Mouse (Mus musculus): ENCODE results near the gene Icam4.

Gene Icam4

DNA sequence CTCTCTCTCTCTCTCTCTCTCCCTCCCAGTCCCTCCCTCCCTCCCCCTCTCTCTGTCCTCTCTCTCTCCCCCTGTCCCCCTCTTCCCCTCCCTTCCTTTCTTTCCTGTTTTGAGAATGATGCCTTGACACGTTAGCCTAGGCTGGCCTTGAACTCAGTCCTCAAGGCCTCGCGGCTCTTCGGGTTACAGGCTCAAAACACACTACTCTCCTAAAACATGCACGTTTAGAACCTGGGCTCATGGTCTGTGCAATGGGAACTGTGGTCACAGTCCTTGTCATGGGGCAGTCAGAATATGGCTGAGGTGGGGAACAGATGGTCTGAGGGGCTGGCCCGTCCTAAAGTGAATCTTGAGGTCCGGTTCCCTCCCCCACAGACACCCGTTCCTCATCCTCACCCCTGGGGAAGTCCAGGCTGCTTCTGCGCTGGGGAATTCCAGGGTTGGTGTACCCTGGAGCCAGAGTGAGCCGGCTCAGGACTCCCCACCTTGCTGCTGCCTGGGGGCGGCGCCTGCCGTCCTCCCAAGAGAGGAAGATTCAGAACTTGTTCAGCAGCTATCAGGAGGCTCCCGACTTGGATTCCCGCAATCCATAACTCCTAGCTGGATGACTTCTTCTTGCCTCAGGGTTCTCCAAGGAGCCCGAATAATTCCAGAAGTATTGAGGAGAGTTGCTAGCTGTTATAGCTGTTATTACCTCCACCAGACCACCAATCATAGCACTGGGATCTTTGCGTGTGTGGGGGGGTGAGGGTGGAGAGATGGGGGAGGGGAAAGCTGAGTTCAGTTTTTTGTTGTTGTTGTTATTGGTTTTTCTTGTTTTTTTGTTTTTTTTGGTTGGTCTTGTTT, 12.6 kb upstream of the Icam4 start:
- H3K27me3 ChIP-seq (ENCODE audit: insufficient read depth, low read length), result no peaks in the 10 kb centered on the region
- TF ChIP-seq POU5F1 (IDR thresholded peaks at IDR 0.05; ENCODE audit: borderline replicate concordance, low read length) (no peak), NANOG (IDR thresholded peaks at IDR 0.05; ENCODE audit: borderline replicate concordance, low read length) (no peak), CTCF (conservative IDR thresholded peaks at IDR 0.05; ENCODE audit: low read length) (no peak)
- H3K36me3 ChIP-seq (ENCODE audit: insufficient read depth, low read length), result peaks cover 45% of the 10 kb centered on the region
- no peaks in the 10 kb centered on the region for H3K9me3 ChIP-seq (ENCODE audit: low read length)
- H3K4me1 ChIP-seq (replicated peaks; ENCODE audit: low read depth, low read length), result peaks cover 74% of the 10 kb centered on the region
- H3K4me3 ChIP-seq (replicated peaks; ENCODE audit: low read length), result peak overlapping the region; percentile 89

DNA sequence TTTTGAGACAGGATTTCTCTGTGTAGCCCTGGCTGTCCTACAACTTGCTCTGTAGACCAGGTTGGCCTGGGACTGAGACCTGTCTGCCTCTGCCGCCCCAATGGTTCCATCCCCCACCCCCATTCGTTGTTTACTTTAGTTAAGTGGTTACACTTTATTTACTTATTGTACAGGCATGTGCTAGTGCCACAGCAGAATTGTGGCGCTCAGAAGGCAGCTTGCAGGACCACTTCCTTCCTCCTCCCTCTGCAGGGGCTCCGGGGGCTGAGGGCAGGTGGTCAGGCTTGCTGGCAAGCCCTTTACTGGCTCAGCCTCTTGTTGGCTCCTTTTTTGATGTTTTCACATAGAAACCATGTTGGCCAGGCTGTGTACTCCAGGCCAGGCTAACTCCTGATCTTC, 12.0 kb upstream of the Icam4 start:
- Histone ChIP-seq H3K4me3 (replicated peaks; ENCODE audit: low read length) (peak overlapping the region; percentile 89), H3K4me1 (replicated peaks; ENCODE audit: low read depth, low read length) (peaks cover 74% of the 10 kb centered on the region), H3K36me3 (ENCODE audit: insufficient read depth, low read length) (peaks cover 52% of the 10 kb centered on the region), H3K9me3 (ENCODE audit: low read length) (no peaks in the 10 kb centered on the region), H3K27me3 (ENCODE audit: insufficient read depth, low read length) (no peaks in the 10 kb centered on the region)
- no peak for TF ChIP-seq CTCF (conservative IDR thresholded peaks at IDR 0.05; ENCODE audit: low read length)
- no peak for TF ChIP-seq POU5F1 (IDR thresholded peaks at IDR 0.05; ENCODE audit: borderline replicate concordance, low read length)
- no peak for TF ChIP-seq NANOG (IDR thresholded peaks at IDR 0.05; ENCODE audit: borderline replicate concordance, low read length)

DNA sequence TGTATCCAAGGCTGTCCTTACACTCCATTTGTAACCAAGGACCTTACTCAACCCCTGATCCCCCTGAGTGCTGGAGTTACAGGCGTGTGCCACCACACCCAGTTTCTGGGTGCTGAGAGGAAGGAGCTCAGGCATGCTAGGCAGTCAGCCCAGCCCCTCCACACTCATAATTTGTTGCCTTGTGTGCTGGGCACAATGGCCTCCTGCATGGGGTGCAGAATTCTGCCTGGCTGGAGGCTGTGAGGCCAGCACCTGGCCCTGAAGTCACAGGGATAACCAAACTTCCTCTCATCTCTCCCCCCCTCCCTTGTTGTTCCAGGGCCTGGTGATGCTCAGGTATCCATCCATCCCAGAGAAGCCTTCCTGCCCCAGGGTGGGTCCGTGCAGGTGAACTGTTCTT, 10.6 kb upstream of the Icam4 start:
- H3K9me3 ChIP-seq (ENCODE audit: low read length), result no peaks in the 10 kb centered on the region
- peak overlapping the region; percentile 45 for H3K4me3 ChIP-seq (replicated peaks; ENCODE audit: low read length)
- no peaks in the 10 kb centered on the region for H3K27me3 ChIP-seq (ENCODE audit: insufficient read depth, low read length)
- peaks cover 64% of the 10 kb centered on the region for H3K36me3 ChIP-seq (ENCODE audit: insufficient read depth, low read length)
- H3K4me1 ChIP-seq (replicated peaks; ENCODE audit: low read depth, low read length), result peaks cover 84% of the 10 kb centered on the region
- TF ChIP-seq POU5F1 (IDR thresholded peaks at IDR 0.05; ENCODE audit: borderline replicate concordance, low read length), result no peak
- TF ChIP-seq NANOG (IDR thresholded peaks at IDR 0.05; ENCODE audit: borderline replicate concordance, low read length), result no peak
- TF ChIP-seq CTCF (conservative IDR thresholded peaks at IDR 0.05; ENCODE audit: low read length), result no peak

DNA sequence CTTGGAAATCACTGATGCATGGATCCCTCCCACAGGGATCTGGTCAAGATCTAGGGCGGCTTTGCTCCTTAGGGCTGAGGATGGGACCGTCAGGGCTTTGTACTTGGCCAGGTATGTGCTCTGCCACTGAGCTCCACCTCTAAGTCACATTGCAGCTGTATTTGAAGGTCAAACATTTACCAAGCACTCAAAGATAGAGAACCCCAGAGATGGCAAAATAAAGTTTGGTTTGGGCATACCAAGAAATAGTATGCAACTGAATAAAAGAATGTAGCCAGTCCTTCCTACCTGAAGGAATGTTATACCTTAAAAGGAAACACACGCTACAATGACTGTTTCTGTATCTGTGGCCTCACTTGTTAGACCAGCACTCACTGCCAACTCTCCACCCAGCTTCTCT, 7.8 kb upstream of the Icam4 start:
- Histone ChIP-seq H3K27me3 (ENCODE audit: insufficient read depth, low read length) (no peaks in the 10 kb centered on the region), H3K4me1 (replicated peaks; ENCODE audit: low read depth, low read length) (peaks cover 92% of the 10 kb centered on the region), H3K9me3 (ENCODE audit: low read length) (no peaks in the 10 kb centered on the region), H3K36me3 (ENCODE audit: insufficient read depth, low read length) (peaks cover 92% of the 10 kb centered on the region), H3K4me3 (replicated peaks; ENCODE audit: low read length) (no peak overlapping the region)
- TF ChIP-seq POU5F1 (IDR thresholded peaks at IDR 0.05; ENCODE audit: borderline replicate concordance, low read length) (no peak), NANOG (IDR thresholded peaks at IDR 0.05; ENCODE audit: borderline replicate concordance, low read length) (no peak), CTCF (conservative IDR thresholded peaks at IDR 0.05; ENCODE audit: low read length) (no peak)

DNA sequence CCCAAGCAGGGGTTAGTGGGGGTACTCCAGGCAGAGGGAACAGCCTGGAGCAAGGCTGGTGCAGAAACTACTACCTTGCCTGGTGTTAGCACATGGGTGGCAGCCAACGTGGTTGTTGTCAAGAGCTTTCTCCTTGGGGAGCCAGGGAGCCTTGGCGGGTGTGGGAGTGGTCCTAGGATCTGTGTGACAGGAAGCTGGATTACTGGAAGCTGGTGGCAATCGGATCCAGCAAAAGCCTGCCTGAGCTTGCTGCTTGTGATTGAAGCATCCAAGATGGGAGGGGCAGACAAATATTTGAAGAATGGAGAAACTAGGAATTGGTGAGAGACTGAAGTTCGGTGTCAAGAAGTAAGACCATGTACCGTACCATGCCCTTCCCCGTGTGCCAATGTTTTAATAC, 6.9 kb upstream of the Icam4 start:
- TF ChIP-seq POU5F1 (IDR thresholded peaks at IDR 0.05; ENCODE audit: borderline replicate concordance, low read length) (no peak), NANOG (IDR thresholded peaks at IDR 0.05; ENCODE audit: borderline replicate concordance, low read length) (no peak), CTCF (conservative IDR thresholded peaks at IDR 0.05; ENCODE audit: low read length) (no peak)
- no peaks in the 10 kb centered on the region for H3K27me3 ChIP-seq (ENCODE audit: insufficient read depth, low read length)
- H3K4me3 ChIP-seq (replicated peaks; ENCODE audit: low read length), result 0 out of 2 replicates have a peak overlapping the region, but pooled peaks have one; percentile 7
- no peaks in the 10 kb centered on the region for H3K9me3 ChIP-seq (ENCODE audit: low read length)
- H3K36me3 ChIP-seq (ENCODE audit: insufficient read depth, low read length), result peaks cover 96% of the 10 kb centered on the region
- H3K4me1 ChIP-seq (replicated peaks; ENCODE audit: low read depth, low read length), result peaks cover 96% of the 10 kb centered on the region

DNA sequence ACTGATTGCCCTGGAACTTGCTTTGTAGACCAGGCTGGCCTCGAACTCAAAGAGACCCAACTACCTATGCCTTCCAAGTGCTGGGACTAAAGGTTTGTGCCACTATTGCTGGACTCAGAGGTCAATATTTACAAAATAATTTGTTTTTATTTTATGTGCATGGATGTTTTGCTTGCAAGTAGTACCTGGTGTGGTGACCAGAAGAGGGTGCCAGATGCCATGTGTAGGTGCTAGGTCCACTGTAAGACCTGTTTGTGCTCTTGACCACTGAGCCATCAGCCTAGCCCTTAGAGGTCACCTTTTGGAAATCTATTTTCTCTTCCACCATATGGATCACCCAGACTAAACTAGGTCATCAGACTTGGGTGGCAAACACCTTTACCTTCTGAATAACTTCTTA, 6.4 kb upstream of the Icam4 start:
- no peaks in the 10 kb centered on the region for H3K27me3 ChIP-seq (ENCODE audit: insufficient read depth, low read length)
- no peaks in the 10 kb centered on the region for H3K9me3 ChIP-seq (ENCODE audit: low read length)
- no peak for TF ChIP-seq POU5F1 (IDR thresholded peaks at IDR 0.05; ENCODE audit: borderline replicate concordance, low read length)
- peaks cover 96% of the 10 kb centered on the region for H3K36me3 ChIP-seq (ENCODE audit: insufficient read depth, low read length)
- 0 out of 2 replicates have a peak overlapping the region, but pooled peaks have one; percentile 7 for H3K4me3 ChIP-seq (replicated peaks; ENCODE audit: low read length)
- H3K4me1 ChIP-seq (replicated peaks; ENCODE audit: low read depth, low read length), result peaks cover 96% of the 10 kb centered on the region

DNA sequence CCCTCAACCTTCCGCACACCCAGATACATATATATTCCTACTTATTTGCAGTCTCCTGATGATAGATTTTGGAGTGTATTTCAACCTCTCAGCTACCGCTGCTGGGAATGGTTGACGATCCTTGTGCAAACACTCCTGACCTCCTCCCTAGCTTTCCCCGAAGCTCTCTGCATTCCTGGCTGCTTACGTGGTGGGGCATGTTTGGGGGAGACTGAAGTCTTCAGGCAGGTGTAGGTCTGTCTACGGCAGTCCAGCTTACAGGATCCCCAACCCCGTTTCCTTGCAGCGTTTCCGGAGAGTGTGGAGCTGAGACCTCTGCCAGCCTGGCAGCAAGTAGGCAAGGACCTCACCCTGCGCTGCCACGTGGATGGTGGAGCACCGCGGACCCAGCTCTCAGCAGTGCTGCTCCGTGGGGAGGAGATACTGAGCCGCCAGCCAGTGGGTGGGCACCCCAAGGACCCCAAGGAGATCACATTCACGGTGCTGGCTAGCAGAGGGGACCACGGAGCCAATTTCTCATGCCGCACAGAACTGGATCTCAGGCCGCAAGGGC, 3.8 kb upstream of the Icam4 start:
- Histone ChIP-seq H3K36me3 (ENCODE audit: insufficient read depth, low read length) (peaks cover 85% of the 10 kb centered on the region), H3K9me3 (ENCODE audit: low read length) (no peaks in the 10 kb centered on the region), H3K27me3 (ENCODE audit: insufficient read depth, low read length) (no peaks in the 10 kb centered on the region), H3K4me3 (replicated peaks; ENCODE audit: low read length) (peak overlapping the region; percentile 37; the same call in 1 of the 2 replicates), H3K4me1 (replicated peaks; ENCODE audit: low read depth, low read length) (peaks cover 97% of the 10 kb centered on the region)
- TF ChIP-seq NANOG (IDR thresholded peaks at IDR 0.05; ENCODE audit: borderline replicate concordance, low read length) (no peak), POU5F1 (IDR thresholded peaks at IDR 0.05; ENCODE audit: borderline replicate concordance, low read length) (no peak), CTCF (conservative IDR thresholded peaks at IDR 0.05; ENCODE audit: low read length) (no peak)

DNA sequence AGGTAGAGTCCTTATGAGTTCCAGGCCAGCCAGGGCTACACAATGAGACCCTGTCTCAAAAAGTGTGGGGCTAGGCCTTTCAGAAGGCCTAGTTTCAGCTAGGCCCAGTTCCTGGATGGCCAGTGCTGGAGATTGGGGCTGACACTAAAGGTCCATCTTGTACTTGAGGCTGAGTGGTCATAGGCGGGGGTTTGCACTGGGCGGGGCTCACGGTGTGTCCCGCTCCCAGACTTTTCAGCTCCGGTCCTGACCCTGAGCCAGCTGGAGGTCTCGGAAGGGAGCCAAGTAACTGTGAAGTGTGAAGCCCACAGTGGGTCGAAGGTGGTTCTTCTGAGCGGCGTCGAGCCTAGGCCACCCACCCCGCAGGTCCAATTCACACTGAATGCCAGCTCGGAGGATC, 2.3 kb upstream of the Icam4 start:
- Histone ChIP-seq H3K27me3 (ENCODE audit: insufficient read depth, low read length) (peaks cover 2% of the 10 kb centered on the region), H3K4me1 (replicated peaks; ENCODE audit: low read depth, low read length) (peaks cover 95% of the 10 kb centered on the region), H3K4me3 (replicated peaks; ENCODE audit: low read length) (peak overlapping the region; percentile 37; the same call in 1 of the 2 replicates), H3K9me3 (ENCODE audit: low read length) (no peaks in the 10 kb centered on the region), H3K36me3 (ENCODE audit: insufficient read depth, low read length) (peaks cover 70% of the 10 kb centered on the region)
- TF ChIP-seq CTCF (conservative IDR thresholded peaks at IDR 0.05; ENCODE audit: low read length) (no peak), POU5F1 (IDR thresholded peaks at IDR 0.05; ENCODE audit: borderline replicate concordance, low read length) (no peak), NANOG (IDR thresholded peaks at IDR 0.05; ENCODE audit: borderline replicate concordance, low read length) (no peak)

Measured in E14TG2a.4 (cell line).